Mouse (Mus musculus): ENCODE results near the gene Arfgap2. TPM values are rescaled to one million over a fixed set of nuclear protein-coding genes. Genes with fewer than 3 reads are reported as not detected.
A peak's percentile ranks its signal among the peaks of the same experiment; 100 is the strongest.

Arfgap2 gene
- polyA plus RNA-seq, 1 experiment from 2014 or later: 85.6 TPM

DNA sequence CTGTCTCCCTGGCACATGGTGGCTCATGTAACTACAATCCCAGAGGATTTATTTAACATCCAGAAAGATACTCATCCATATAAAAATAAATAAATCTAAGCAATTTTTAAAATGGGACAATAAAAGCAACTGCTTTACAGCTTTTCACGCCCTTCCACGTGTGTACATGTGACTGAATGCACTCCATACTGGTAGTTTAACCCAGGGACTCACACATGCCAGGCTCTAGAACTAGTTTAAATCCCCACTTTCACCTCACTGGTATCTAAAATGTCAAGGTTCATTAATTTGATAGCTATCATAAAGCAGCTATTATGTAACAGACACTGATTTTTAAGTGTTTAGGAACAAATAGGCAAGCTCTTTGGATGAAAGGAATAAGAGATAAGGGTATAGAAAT lies 57.1 kb downstream of the Arfgap2 start:
- Histone ChIP-seq H3K4me3 (no peak overlapping the region), H3K4me2 (replicated peaks) (no peak overlapping the region), H3K4me1 (peaks cover 8% of the 10 kb centered on the region), H3K9me3 (replicated peaks) (no peaks in the 10 kb centered on the region), H3K36me3 (0 out of 2 replicates have a peak, but pooled peaks cover under 1% of the 10 kb centered on the region), H3K9ac (no peak overlapping the region), H3K27ac (no peak overlapping the region), H3K27me3 (no peaks in the 10 kb centered on the region)
- 90% methylated on average over 2 of the region's 2 CpGs for WGBS
- ATAC-seq (ENCODE audit: low FRiP score): no peak

DNA sequence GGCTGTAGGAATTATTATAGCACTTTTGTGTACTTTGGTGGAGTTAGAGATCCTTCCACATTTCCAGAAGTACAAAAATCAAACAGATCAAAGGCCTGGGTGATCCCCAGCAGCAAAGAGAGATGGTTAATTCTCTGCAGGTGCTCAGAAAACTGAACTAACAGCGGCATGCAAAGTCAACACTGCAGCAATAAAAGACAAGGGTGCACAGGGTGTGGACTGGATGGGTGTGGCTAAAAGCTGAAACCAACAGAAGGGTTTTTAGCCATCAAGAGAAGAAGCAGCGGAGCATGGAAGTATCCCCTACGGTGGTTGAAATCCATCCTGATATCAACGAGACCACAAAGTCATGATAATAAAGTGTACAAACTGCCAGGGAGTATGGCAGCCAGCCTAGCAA lies 57.7 kb downstream of the Arfgap2 start:
- H3K36me3 ChIP-seq: no peaks in the 10 kb centered on the region
- 83% methylated on average over 4 of the region's 4 CpGs for WGBS
- ATAC-seq (ENCODE audit: low FRiP score): no peak
- H3K9me3 ChIP-seq (replicated peaks): no peaks in the 10 kb centered on the region
- H3K27me3 ChIP-seq: no peaks in the 10 kb centered on the region
- H3K4me2 ChIP-seq (replicated peaks): no peak overlapping the region
- H3K4me1 ChIP-seq: peaks cover 12% of the 10 kb centered on the region
- H3K27ac ChIP-seq: no peak overlapping the region
- no peak overlapping the region for H3K9ac ChIP-seq
- no peak overlapping the region for H3K4me3 ChIP-seq

DNA sequence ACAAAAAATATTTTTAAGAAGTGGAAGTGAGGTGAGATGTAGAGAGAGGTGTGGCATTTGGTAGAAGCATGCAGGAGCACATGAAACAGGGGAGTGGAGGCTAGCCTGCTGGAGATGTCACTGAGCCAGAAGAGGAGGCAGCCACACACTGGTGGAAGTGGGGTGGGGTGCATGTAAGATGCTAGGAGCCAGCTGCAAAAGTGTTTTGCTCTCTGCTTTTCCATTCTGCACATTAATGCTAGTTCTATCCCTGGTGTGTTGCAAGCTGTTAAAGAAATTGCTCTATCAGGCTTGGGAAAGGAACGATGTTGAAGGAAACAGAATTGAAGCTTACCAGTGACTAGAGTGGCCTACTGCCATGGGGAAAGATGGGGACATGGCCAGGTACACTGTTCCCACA lies 59.6 kb downstream of the Arfgap2 start:
- H3K4me2 ChIP-seq (replicated peaks): no peak overlapping the region
- H3K9me3 ChIP-seq (replicated peaks): no peaks in the 10 kb centered on the region
- no peak overlapping the region for H3K9ac ChIP-seq
- H3K4me3 ChIP-seq: no peak overlapping the region
- H3K4me1 ChIP-seq: peaks cover 24% of the 10 kb centered on the region
- ATAC-seq (ENCODE audit: low FRiP score): no peak
- no peaks in the 10 kb centered on the region for H3K27me3 ChIP-seq
- no peaks in the 10 kb centered on the region for H3K36me3 ChIP-seq
- 92% methylated on average over 1 of the region's 1 CpGs for WGBS
- H3K27ac ChIP-seq: peak overlapping the region; percentile 30

DNA sequence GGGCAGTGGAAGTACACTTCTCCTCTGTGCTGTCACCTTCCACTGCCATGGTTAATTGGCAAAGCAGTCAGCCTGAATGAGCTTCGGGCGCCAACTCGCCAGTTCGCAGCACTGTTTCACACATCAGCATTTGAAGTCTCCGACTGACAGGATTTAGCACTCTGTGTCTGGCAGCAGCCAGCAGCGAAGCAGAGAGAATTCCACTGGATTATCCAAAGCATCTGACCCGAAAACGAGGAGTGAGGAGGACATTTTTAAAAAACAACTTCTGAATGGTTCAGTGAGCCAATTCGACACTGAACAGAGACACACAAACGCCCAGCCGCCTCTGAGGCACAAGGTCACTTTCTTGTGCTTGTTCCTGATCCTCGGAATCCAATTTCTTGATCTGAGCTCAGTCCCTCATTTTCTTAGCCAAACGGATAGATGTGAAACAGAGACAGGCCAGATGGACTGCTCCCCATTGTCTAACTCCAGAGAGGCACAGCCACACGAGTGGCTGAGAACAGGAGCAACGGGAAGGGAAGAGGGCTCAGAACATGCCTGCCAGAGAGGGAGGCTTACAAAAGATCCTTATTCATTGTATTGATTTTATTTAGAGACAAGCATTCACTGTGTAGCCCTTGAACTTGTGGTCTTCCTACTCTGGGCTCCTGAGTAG lies 60.1 kb downstream of the Arfgap2 start:
- no peaks in the 10 kb centered on the region for H3K27me3 ChIP-seq
- H3K4me3 ChIP-seq: no peak overlapping the region
- H3K36me3 ChIP-seq: no peaks in the 10 kb centered on the region
- peaks cover 25% of the 10 kb centered on the region for H3K4me1 ChIP-seq
- H3K9ac ChIP-seq: no peak overlapping the region
- H3K9me3 ChIP-seq (replicated peaks): no peaks in the 10 kb centered on the region
- H3K27ac ChIP-seq: peak overlapping the region; percentile 30
- WGBS: 43% methylated on average over 15 of the region's 15 CpGs
- ATAC-seq (ENCODE audit: low FRiP score): no peak
- H3K4me2 ChIP-seq (replicated peaks): no peak overlapping the region

Other genes with a start within 250 kb of the Arfgap2 start
- 2.5 and 4.1 TPM in 2 replicates for gene Rapsn, start 229.4 kb upstream of the Arfgap2 start, polyA plus RNA-seq (2016; fragmentation: Nextera tagmentation; extraction: Ambion mirVana)
- gene Psmc3, start 211.0 kb upstream of the Arfgap2 start, polyA plus RNA-seq (2016; fragmentation: Nextera tagmentation; extraction: Ambion mirVana): 274 and 282 TPM in 2 replicates
- gene Slc39a13, start 194.6 kb upstream of the Arfgap2 start, polyA plus RNA-seq (2016; fragmentation: Nextera tagmentation; extraction: Ambion mirVana): 32.6 and 36.1 TPM in 2 replicates
- 4.2 and 4.6 TPM in 2 replicates for gene Spi1, start 182.6 kb upstream of the Arfgap2 start, polyA plus RNA-seq (2016; fragmentation: Nextera tagmentation; extraction: Ambion mirVana)
- 0.28 and 0.30 TPM in 2 replicates for gene Mybpc3, start 146.8 kb upstream of the Arfgap2 start, polyA plus RNA-seq (2016; fragmentation: Nextera tagmentation; extraction: Ambion mirVana)
- gene Madd, start 81.1 kb upstream of the Arfgap2 start, polyA plus RNA-seq (2016; fragmentation: Nextera tagmentation; extraction: Ambion mirVana): 39.9 and 45.2 TPM in 2 replicates
- 1.5 and 2.0 TPM in 2 replicates for gene Nr1h3, start 62.1 kb upstream of the Arfgap2 start, polyA plus RNA-seq (2016; fragmentation: Nextera tagmentation; extraction: Ambion mirVana)
- 39.2 and 41.0 TPM in 2 replicates for gene Acp2, start 62.1 kb upstream of the Arfgap2 start, polyA plus RNA-seq (2016; fragmentation: Nextera tagmentation; extraction: Ambion mirVana)
- 10.6 and 13.4 TPM in 2 replicates for gene Ddb2, start 28.0 kb upstream of the Arfgap2 start, polyA plus RNA-seq (2016; fragmentation: Nextera tagmentation; extraction: Ambion mirVana)
- 21.5 and 25.6 TPM in 2 replicates for gene Pacsin3, start 9.0 kb upstream of the Arfgap2 start, polyA plus RNA-seq (2016; fragmentation: Nextera tagmentation; extraction: Ambion mirVana)
- 104 and 105 TPM in 2 replicates for gene 1110051M20Rik, start 179.7 kb downstream of the Arfgap2 start, polyA plus RNA-seq (2016; fragmentation: Nextera tagmentation; extraction: Ambion mirVana)
- 5.8 and 6.4 TPM in 2 replicates for gene Lrp4, start 192.5 kb downstream of the Arfgap2 start, polyA plus RNA-seq (2016; fragmentation: Nextera tagmentation; extraction: Ambion mirVana)